Mouse (Mus musculus) ES-Bruce4 (cell line): ENCODE measurements around the gene Tnfrsf8.

ENCODE experiments used
- CTCF ChIP-seq: IDR thresholded peaks from one replicate; pipeline ENCODE4 v1.8.1; 2011; ENCODE audit warnings: low read depth, low read length
- EP300 ChIP-seq: IDR thresholded peaks from 2 replicates; pipeline ENCODE4 v1.6.1; 2011; ENCODE audit warnings: low read depth, low read length; ENCODE audit not compliant: insufficient read depth
- POLR2A ChIP-seq: IDR thresholded peaks from one replicate; pipeline ENCODE4 v1.8.1; 2011; ENCODE audit warnings: low read length; ENCODE audit not compliant: insufficient read depth

DNA sequence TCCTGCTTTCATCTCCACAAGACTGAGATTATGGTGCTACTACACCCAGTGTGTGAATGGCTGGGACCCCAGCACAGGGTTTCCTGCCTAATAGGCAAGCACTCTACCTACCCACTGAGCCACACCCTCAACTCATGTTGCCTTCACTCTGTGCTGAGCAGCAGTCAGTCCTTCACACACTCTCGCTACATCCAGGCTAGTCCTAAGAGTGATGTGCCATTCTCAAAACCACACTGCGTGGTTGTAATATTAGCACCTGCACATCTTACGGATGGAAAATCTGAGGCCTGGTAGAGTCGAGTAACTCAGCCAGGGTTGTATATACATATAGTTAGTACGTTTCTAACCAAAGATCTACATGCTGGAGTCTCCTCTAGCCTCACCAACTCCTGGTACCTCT is 40.1 kb downstream of the Tnfrsf8 start:
- TF ChIP-seq CTCF, result no peak
- no peak for TF ChIP-seq POLR2A
- TF ChIP-seq EP300, result no peak
